Mouse (Mus musculus): ENCODE results near the gene Terf2. TPM values are rescaled to one million over a fixed set of nuclear protein-coding genes. Genes with fewer than 3 reads are reported as not detected.

Terf2 gene
- polyA plus RNA-seq (2015; fragmentation: Nextera tagmentation; extraction: Ambion mirVana), result 14.8 and 18.2 TPM in 2 replicates

GRCm38 (mm10) chr8:107096366-107097036 is at the start of gene Terf2:
Gene Terf2, minus strand, starts transcription at chr8:107096547.
- Histone ChIP-seq H3K9ac (replicated peaks; ENCODE audit: low read length) (peak within 1 kb of the TSS; percentile 89), H3K4me3 (ENCODE audit: low read length) (peak within 1 kb of the TSS; percentile 88), H3K4me2 (replicated peaks; ENCODE audit: low read depth, low read length) (peak within 1 kb of the TSS; percentile 75), H3K9me3 (ENCODE audit: low read length) (no peaks in the 10 kb centered on the region), H3K4me1 (ENCODE audit: insufficient read depth, low read length) (peaks cover 20% of the 10 kb centered on the region; the same call in 1 of the 2 replicates), H3K27me3 (ENCODE audit: insufficient read depth, low read length) (no peaks in the 10 kb centered on the region), H3K27ac (ENCODE audit: low read length) (peak within 1 kb of the TSS; percentile 92), H3K36me3 (ENCODE audit: insufficient read depth, low read length) (peaks cover 14% of the 10 kb centered on the region; the same call in 1 of the 2 replicates)
- WGBS, result 3% methylated on average over 38 of the region's 39 CpGs
- ATAC-seq (ENCODE audit: low FRiP score, low TSS enrichment), result peak; percentile 95

GRCm38 (mm10) chr8:107143501-107143900 is 47.2 kb upstream of the Terf2 start:
- ATAC-seq (ENCODE audit: low FRiP score, low TSS enrichment), result peak; percentile 57
- WGBS, result 36% methylated on average over 4 of the region's 4 CpGs
- peaks cover 19% of the 10 kb centered on the region for H3K4me1 ChIP-seq (ENCODE audit: insufficient read depth, low read length)
- no peaks in the 10 kb centered on the region for H3K9me3 ChIP-seq (ENCODE audit: low read length)
- H3K4me3 ChIP-seq (ENCODE audit: low read length), result no peak overlapping the region
- H3K9ac ChIP-seq (replicated peaks; ENCODE audit: low read length), result no peak overlapping the region
- H3K36me3 ChIP-seq (ENCODE audit: insufficient read depth, low read length), result no peaks in the 10 kb centered on the region
- H3K4me2 ChIP-seq (replicated peaks; ENCODE audit: low read depth, low read length), result no peak overlapping the region
- no peaks in the 10 kb centered on the region for H3K27me3 ChIP-seq (ENCODE audit: insufficient read depth, low read length)
- H3K27ac ChIP-seq (ENCODE audit: low read length), result peak overlapping the region; percentile 82

GRCm38 (mm10) chr8:107142539-107142938 is 46.2 kb upstream of the Terf2 start:
- peak overlapping the region; percentile 69 for H3K27ac ChIP-seq (ENCODE audit: low read length)
- H3K4me2 ChIP-seq (replicated peaks; ENCODE audit: low read depth, low read length), result no peak overlapping the region
- WGBS, result 63% methylated on average over 4 of the region's 4 CpGs
- H3K36me3 ChIP-seq (ENCODE audit: insufficient read depth, low read length), result no peaks in the 10 kb centered on the region
- H3K9me3 ChIP-seq (ENCODE audit: low read length), result no peaks in the 10 kb centered on the region
- H3K4me3 ChIP-seq (ENCODE audit: low read length), result no peak overlapping the region
- H3K27me3 ChIP-seq (ENCODE audit: insufficient read depth, low read length), result no peaks in the 10 kb centered on the region
- H3K9ac ChIP-seq (replicated peaks; ENCODE audit: low read length), result no peak overlapping the region
- peaks cover 19% of the 10 kb centered on the region for H3K4me1 ChIP-seq (ENCODE audit: insufficient read depth, low read length)
- no peak for ATAC-seq (ENCODE audit: low FRiP score, low TSS enrichment)

GRCm38 (mm10) chr8:107139704-107140470 is 43.5 kb upstream of the Terf2 start:
- Histone ChIP-seq H3K9me3 (ENCODE audit: low read length) (no peaks in the 10 kb centered on the region), H3K27ac (ENCODE audit: low read length) (peak overlapping the region; percentile 41; the same call in 1 of the 2 replicates), H3K4me2 (replicated peaks; ENCODE audit: low read depth, low read length) (no peak overlapping the region), H3K9ac (replicated peaks; ENCODE audit: low read length) (no peak overlapping the region), H3K4me1 (ENCODE audit: insufficient read depth, low read length) (peaks cover 29% of the 10 kb centered on the region), H3K27me3 (ENCODE audit: insufficient read depth, low read length) (no peaks in the 10 kb centered on the region), H3K36me3 (ENCODE audit: insufficient read depth, low read length) (no peaks in the 10 kb centered on the region), H3K4me3 (ENCODE audit: low read length) (no peak overlapping the region)
- 61% methylated on average over 13 of the region's 13 CpGs for WGBS
- ATAC-seq (ENCODE audit: low FRiP score, low TSS enrichment), result no peak

GRCm38 (mm10) chr8:107138338-107138737 is 42.0 kb upstream of the Terf2 start:
- Histone ChIP-seq H3K9ac (replicated peaks; ENCODE audit: low read length) (no peak overlapping the region), H3K4me1 (ENCODE audit: insufficient read depth, low read length) (peaks cover 36% of the 10 kb centered on the region), H3K9me3 (ENCODE audit: low read length) (no peaks in the 10 kb centered on the region), H3K36me3 (ENCODE audit: insufficient read depth, low read length) (no peaks in the 10 kb centered on the region), H3K27me3 (ENCODE audit: insufficient read depth, low read length) (no peaks in the 10 kb centered on the region), H3K4me2 (replicated peaks; ENCODE audit: low read depth, low read length) (no peak overlapping the region), H3K4me3 (ENCODE audit: low read length) (no peak overlapping the region), H3K27ac (ENCODE audit: low read length) (no peak overlapping the region)
- WGBS, result 90% methylated on average over 5 of the region's 5 CpGs
- no peak for ATAC-seq (ENCODE audit: low FRiP score, low TSS enrichment)

GRCm38 (mm10) chr8:107137591-107137990 is 41.2 kb upstream of the Terf2 start:
- Histone ChIP-seq H3K36me3 (ENCODE audit: insufficient read depth, low read length) (no peaks in the 10 kb centered on the region), H3K4me1 (ENCODE audit: insufficient read depth, low read length) (peaks cover 38% of the 10 kb centered on the region), H3K4me2 (replicated peaks; ENCODE audit: low read depth, low read length) (no peak overlapping the region), H3K9ac (replicated peaks; ENCODE audit: low read length) (no peak overlapping the region), H3K9me3 (ENCODE audit: low read length) (no peaks in the 10 kb centered on the region), H3K4me3 (ENCODE audit: low read length) (no peak overlapping the region), H3K27me3 (ENCODE audit: insufficient read depth, low read length) (no peaks in the 10 kb centered on the region), H3K27ac (ENCODE audit: low read length) (no peak overlapping the region)
- WGBS, result 72% methylated on average over 6 of the region's 6 CpGs
- ATAC-seq (ENCODE audit: low FRiP score, low TSS enrichment), result no peak

GRCm38 (mm10) chr8:107136003-107136612 is 39.8 kb upstream of the Terf2 start:
- H3K4me2 ChIP-seq (replicated peaks; ENCODE audit: low read depth, low read length), result no peak overlapping the region
- no peaks in the 10 kb centered on the region for H3K36me3 ChIP-seq (ENCODE audit: insufficient read depth, low read length)
- 29% methylated on average over 8 of the region's 8 CpGs for WGBS
- H3K9ac ChIP-seq (replicated peaks; ENCODE audit: low read length), result no peak overlapping the region
- H3K27ac ChIP-seq (ENCODE audit: low read length), result peak overlapping the region; percentile 85
- H3K4me3 ChIP-seq (ENCODE audit: low read length), result no peak overlapping the region
- ATAC-seq (ENCODE audit: low FRiP score, low TSS enrichment), result no peak
- H3K4me1 ChIP-seq (ENCODE audit: insufficient read depth, low read length), result peaks cover 39% of the 10 kb centered on the region
- no peaks in the 10 kb centered on the region for H3K27me3 ChIP-seq (ENCODE audit: insufficient read depth, low read length)
- no peaks in the 10 kb centered on the region for H3K9me3 ChIP-seq (ENCODE audit: low read length)

- Histone ChIP-seq H3K36me3 (ENCODE audit: insufficient read depth, low read length) (no peaks in the 10 kb centered on the region), H3K4me3 (ENCODE audit: low read length) (no peak overlapping the region), H3K27ac (ENCODE audit: low read length) (peak overlapping the region; percentile 61), H3K27me3 (ENCODE audit: insufficient read depth, low read length) (no peaks in the 10 kb centered on the region), H3K9ac (replicated peaks; ENCODE audit: low read length) (peak overlapping the region; percentile 6; the same call in 1 of the 2 replicates), H3K4me2 (replicated peaks; ENCODE audit: low read depth, low read length) (no peak overlapping the region), H3K4me1 (ENCODE audit: insufficient read depth, low read length) (peaks cover 48% of the 10 kb centered on the region), H3K9me3 (ENCODE audit: low read length) (no peaks in the 10 kb centered on the region)
- no peak; the same call in 1 of the 2 replicates for ATAC-seq (ENCODE audit: low FRiP score, low TSS enrichment)
- 50% methylated on average over 6 of the region's 6 CpGs for WGBS
Observed at GRCm38 (mm10) chr8:107133881-107134280, 37.5 kb upstream of the Terf2 start.

GRCm38 (mm10) chr8:107132581-107133491 is 36.5 kb upstream of the Terf2 start:
- Histone ChIP-seq H3K36me3 (ENCODE audit: insufficient read depth, low read length) (no peaks in the 10 kb centered on the region), H3K4me2 (replicated peaks; ENCODE audit: low read depth, low read length) (no peak overlapping the region), H3K9ac (replicated peaks; ENCODE audit: low read length) (no peak overlapping the region; the same call in 1 of the 2 replicates), H3K4me3 (ENCODE audit: low read length) (no peak overlapping the region), H3K27ac (ENCODE audit: low read length) (peak overlapping the region; percentile 61), H3K4me1 (ENCODE audit: insufficient read depth, low read length) (peaks cover 55% of the 10 kb centered on the region), H3K9me3 (ENCODE audit: low read length) (no peaks in the 10 kb centered on the region), H3K27me3 (ENCODE audit: insufficient read depth, low read length) (no peaks in the 10 kb centered on the region)
- WGBS, result 52% methylated on average over 24 of the region's 24 CpGs
- ATAC-seq (ENCODE audit: low FRiP score, low TSS enrichment), result no peak
